Mouse (Mus musculus) mature B cell (primary cell): Measurements from ENCODE around the gene Hes3.

ENCODE experiments used
- in situ Hi-C: fragments of 300-500 bp; cut with MboI; formaldehyde crosslinking; loops from 2 replicates; pipeline ENCODE4 v1.14.3; 2019

Gene Hes3

GRCm38 (mm10) chr4:152257070-152257469, 34.4 kb downstream of the Hes3 start:
- in situ Hi-C loops, result no loop called here

GRCm38 (mm10) chr4:152253183-152253759, 38.2 kb downstream of the Hes3 start:
- in situ Hi-C loops, result no loop called here

DNA sequence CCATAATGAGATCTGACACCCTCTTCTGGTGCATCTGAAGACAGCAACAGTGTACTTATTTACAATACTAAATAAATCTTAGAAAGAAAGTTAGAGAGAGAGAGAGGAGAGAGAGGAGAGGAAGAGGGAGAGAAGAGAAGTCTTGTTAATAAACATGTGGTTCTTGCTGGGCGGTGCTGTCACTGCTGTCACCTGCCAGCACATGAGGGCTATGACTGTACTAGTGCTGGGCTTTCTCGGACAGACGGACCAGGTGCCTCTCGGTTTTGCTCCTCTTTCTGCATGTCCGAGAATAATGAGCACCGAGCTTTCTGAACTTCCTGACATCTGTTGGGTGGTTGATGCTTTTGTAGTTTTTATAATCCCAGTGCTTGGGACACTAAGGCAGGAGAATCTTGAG, 40.8 kb downstream of the Hes3 start:
- in situ Hi-C loops, result no loop called here

GRCm38 (mm10) chr4:152247195-152247594, 44.3 kb downstream of the Hes3 start:
- in situ Hi-C loops, result no loop called here

DNA sequence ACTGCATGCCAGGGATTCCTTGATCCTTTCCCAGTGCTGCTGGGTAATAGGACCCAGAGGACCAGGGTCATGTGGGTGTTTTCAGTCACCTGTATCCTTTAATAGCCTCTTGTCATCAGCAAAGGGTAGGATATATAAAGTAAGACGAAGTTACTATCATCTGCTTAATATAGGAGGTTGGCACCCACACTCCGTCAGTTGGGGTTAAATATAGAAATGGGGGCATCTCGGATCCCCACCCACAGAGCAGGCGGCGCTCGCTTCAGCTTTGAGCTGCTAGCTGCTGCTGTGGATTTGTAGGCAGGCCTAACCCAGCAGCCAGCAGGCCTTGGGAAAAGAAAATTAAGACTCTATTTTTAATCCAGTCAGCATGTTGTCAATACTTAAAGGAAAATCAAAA, 45.5 kb downstream of the Hes3 start:
- in situ Hi-C loops, result no loop called here

DNA sequence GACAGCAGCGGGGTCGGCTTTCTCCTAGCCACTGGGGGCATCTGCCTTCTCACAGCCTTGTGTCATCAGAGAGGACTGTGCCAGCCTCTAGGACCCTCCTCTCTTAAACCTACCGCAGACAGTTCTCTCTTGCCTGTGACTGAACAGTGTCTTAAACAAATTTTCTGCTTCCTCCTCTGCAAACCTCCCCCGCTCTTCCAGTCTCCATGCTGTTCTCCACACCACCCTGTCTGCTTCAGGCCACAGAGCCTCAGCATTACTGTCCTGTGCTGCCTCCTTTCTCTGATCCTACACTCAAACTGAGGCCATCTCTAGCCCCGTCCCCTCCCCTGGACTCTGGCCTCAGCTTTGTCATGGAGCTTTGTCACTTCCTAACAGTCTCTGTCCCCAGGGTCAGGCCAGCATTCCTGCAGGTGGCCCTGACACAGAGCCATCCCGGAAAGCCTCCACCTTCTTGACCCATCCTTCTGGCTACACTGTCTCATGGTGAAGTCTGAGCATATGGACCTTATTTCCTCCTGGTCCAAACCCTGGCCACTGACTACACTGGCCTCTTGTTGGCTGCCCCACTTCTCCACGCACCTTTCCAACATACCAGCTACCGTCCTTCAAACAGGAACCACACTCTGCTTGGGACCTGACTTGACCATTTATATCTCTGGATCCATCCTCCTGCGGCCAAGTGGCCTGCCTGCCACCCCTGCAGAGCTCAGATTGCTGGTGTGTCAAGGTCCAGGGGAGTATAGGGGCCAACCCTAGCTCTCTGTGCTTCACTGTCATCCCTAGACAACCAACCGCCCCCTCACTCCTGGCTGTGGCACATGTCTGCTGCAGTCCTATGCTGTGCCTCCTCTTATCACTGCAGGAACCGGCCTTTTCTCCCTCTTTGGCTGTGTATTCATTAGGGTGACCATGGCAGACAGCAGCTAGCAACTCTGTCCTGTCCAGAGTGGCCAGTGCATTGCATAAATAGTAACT, 46.6 kb downstream of the Hes3 start:
- in situ Hi-C loops, result no loop called here

DNA sequence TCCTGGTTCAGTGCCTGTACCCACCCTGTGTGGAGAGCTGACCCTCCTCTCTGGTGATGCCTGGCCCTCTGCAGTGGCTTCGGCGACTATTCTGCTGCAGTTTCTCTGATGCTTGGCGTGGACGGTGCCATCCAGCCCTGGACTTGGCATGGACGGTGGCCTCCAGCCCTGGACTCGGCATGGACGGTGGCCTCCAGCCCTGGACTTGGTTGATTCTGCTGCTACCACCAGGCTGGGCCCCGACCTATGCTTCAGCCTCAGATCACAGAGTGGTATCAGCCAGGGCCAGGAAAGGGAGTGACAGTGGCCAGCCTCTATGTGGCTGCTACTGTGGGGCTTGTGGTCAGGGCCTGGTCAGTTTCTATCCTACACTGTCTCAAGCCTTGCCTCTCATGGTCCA, 47.5 kb downstream of the Hes3 start:
- in situ Hi-C loops, result no loop called here

- in situ Hi-C loops, result no loop called here
These were observed 48.1 kb downstream of the Hes3 start for GRCm38 (mm10) chr4:152243241-152243891.

- in situ Hi-C loops, result no loop called here
These were observed 51.5 kb downstream of the Hes3 start for GRCm38 (mm10) chr4:152239974-152240373.
